Mouse (Mus musculus) spleen, adult 2 months (tissue): ENCODE measurements around the gene Gm9958.

ENCODE experiments used
- CTCF ChIP-seq: fragments of 200-500 bp; IDR thresholded peaks from 2 replicates; pipeline ENCODE4 v1.5.1; 2011; ENCODE audit warnings: mild to moderate bottlenecking, inconsistent platforms; ENCODE audit not compliant: insufficient read depth, insufficient read length, insufficient replicate concordance; ENCODE audit errors: extremely low read depth
- POLR2A ChIP-seq: fragments of 200-500 bp; IDR thresholded peaks from 2 replicates; pipeline ENCODE4 v1.6.1; 2011; ENCODE audit warnings: low read depth, low read length, inconsistent platforms

GRCm38 (mm10) chr5:90370401-90370800 lies 3.4 kb downstream of the Gm9958 start:
- TF ChIP-seq CTCF (no peak), POLR2A (no peak)
